Mouse (Mus musculus) embryonic facial prominence, embryonic 15.5 days (tissue): Measurements from ENCODE around the gene Ccm2l. TPM values are rescaled to one million over a fixed set of nuclear protein-coding genes. Genes with fewer than 3 reads are reported as not detected.

Experiments used
- ATAC-seq: fragments of 200-750 bp; cut with Nextera tagmentation; 2 replicates; pipeline ENCODE4 v1.8.0; 2017; ENCODE audit warnings: low read depth, moderate TSS enrichment; ENCODE audit not compliant: insufficient number of reproducible peaks, low FRiP score, low TSS enrichment
- H3K27ac ChIP-seq: fragments of 300-500 bp; sonication (generic); replicated peaks from 2 replicates; pipeline ENCODE4 v1.5.1; 2015; ENCODE audit warnings: mild to moderate bottlenecking, inconsistent platforms
- H3K27me3 ChIP-seq: fragments of 300-500 bp; sonication (generic); 2 replicates; pipeline ENCODE4 v1.6.1; 2015; ENCODE audit warnings: inconsistent platforms
- H3K36me3 ChIP-seq: fragments of 300-500 bp; sonication (generic); 2 replicates; pipeline ENCODE4 v1.6.1; 2015; ENCODE audit warnings: mild to moderate bottlenecking, inconsistent platforms
- H3K4me1 ChIP-seq: fragments of 300-500 bp; sonication (generic); 2 replicates; pipeline ENCODE4 v1.6.1; 2015; ENCODE audit warnings: inconsistent platforms
- H3K4me2 ChIP-seq: fragments of 300-500 bp; sonication (generic); replicated peaks from 2 replicates; pipeline ENCODE4 v1.6.1; 2015; ENCODE audit warnings: mild to moderate bottlenecking, inconsistent platforms
- H3K4me3 ChIP-seq: fragments of 300-500 bp; sonication (generic); replicated peaks from 2 replicates; pipeline ENCODE4 v1.5.1; 2015; ENCODE audit warnings: mild to moderate bottlenecking, inconsistent platforms
- H3K9ac ChIP-seq: fragments of 300-500 bp; sonication (generic); 2 replicates; pipeline ENCODE4 v1.6.1; 2015; ENCODE audit warnings: inconsistent platforms
- H3K9me3 ChIP-seq: fragments of 300-500 bp; sonication (generic); replicated peaks from 2 replicates; pipeline ENCODE4 v1.6.1; 2016; ENCODE audit warnings: inconsistent platforms
- WGBS: fragments of 180-500 bp; shearing (Covaris S2); methylation state at CpG from one replicate; pipeline ENCODE4 v1.1.7; 2015; 5-methylcytosine and 5-hydroxymethylcytosine counted together
- polyA plus RNA-seq: library from polyadenylated mRNA; unstranded; fragments of >200 nt; fragmentation: Nextera tagmentation; extraction: Ambion mirVana; gene quantifications from 2 replicates; pipeline ENCODE4 v1.2.1, GENCODE M21; 2015

The Ccm2l gene
- polyA plus RNA-seq, 1 experiment from 2014 or later: 3.0 TPM

DNA sequence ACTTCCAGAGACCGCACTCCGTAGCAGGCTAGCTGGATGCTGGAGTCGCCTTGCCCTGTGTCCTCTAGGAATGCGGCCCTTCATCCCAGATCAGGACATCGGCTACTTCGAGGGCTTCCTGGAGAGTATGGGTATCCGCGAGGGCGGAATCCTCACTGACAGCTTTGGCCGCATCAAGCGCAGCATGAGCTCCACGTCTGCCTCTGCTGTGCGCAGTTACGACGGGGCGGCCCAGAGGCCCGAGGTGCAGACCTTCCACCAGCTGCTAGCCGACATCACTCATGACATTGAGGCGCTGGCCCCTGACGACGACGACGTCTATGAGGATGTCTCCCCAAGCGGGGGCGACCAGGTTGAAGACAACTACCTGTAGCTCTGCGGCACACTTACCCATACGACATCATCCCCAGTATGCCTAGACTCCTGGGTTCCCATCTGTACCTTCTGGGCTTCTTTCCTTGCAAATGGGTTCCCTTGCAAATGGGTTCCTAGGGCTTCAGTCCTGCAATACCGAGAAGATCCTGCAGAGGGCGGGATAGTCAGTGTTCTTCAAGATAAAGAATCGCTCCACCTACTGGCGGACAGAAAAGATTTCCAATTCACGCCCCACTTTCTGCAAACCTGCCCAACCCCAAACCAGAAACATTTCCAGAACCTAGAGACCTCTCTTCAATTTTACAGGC is 15.2 kb downstream of the Ccm2l start:
- H3K9ac ChIP-seq: no peak overlapping the region
- no peak overlapping the region for H3K27ac ChIP-seq
- 33% methylated on average over 32 of the region's 32 CpGs for WGBS
- peaks cover 6% of the 10 kb centered on the region; the same call in 1 of the 2 replicates for H3K27me3 ChIP-seq
- no peaks in the 10 kb centered on the region for H3K36me3 ChIP-seq
- no peak overlapping the region for H3K4me2 ChIP-seq
- no peak for ATAC-seq
- no peak overlapping the region for H3K4me3 ChIP-seq
- H3K4me1 ChIP-seq: no peaks in the 10 kb centered on the region
- no peaks in the 10 kb centered on the region for H3K9me3 ChIP-seq

DNA sequence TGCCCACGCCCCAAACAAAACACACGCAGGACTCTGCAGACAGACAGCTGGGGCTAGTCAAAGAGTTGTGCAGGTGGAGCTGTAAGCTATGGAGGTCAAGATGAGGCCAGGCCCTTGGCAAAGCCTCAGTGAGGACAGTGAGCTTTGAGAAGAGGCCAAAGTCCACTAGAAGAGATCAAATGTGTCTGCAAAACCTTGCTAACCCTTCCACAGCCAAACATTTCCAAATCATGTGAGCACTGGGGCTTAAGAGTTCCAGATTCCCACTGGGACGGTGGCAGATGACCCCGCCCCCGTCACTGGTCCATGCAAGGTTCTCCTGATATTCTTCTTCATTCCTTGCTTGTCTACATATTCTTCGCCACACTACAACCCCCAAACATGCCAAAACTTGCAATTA is 16.1 kb downstream of the Ccm2l start:
- no peak overlapping the region for H3K4me2 ChIP-seq
- no peak overlapping the region for H3K4me3 ChIP-seq
- no peak for ATAC-seq
- 77% methylated on average over 6 of the region's 6 CpGs for WGBS
- H3K27me3 ChIP-seq: peaks cover 6% of the 10 kb centered on the region; the same call in 1 of the 2 replicates
- no peak overlapping the region for H3K9ac ChIP-seq
- H3K36me3 ChIP-seq: no peaks in the 10 kb centered on the region
- no peak overlapping the region for H3K27ac ChIP-seq
- H3K4me1 ChIP-seq: no peaks in the 10 kb centered on the region
- no peaks in the 10 kb centered on the region for H3K9me3 ChIP-seq

DNA sequence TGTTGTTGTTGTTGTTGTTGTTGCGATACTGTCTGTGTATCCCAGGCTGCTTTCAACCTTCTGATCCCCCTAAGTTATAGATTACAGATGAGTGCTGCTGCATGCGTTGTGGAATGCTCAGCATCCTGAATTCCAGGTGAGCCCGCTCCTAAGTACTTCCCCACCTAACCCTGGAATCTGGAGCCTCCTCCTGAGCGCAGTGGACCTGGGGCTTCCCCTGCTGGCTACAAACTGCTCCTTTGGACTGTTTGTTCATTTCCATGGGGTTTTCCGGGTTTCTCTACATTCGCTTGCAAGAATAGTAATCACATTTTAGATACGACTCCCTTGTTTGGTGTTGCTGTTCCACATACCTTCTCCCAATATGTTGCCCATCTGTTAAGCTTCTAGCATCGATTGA is 17.5 kb downstream of the Ccm2l start:
- H3K27me3 ChIP-seq: no peaks in the 10 kb centered on the region
- H3K9me3 ChIP-seq: no peaks in the 10 kb centered on the region
- no peak overlapping the region for H3K4me3 ChIP-seq
- no peak overlapping the region for H3K9ac ChIP-seq
- no peaks in the 10 kb centered on the region for H3K4me1 ChIP-seq
- no peak overlapping the region for H3K4me2 ChIP-seq
- no peak overlapping the region for H3K27ac ChIP-seq
- WGBS: 79% methylated on average over 8 of the region's 8 CpGs
- H3K36me3 ChIP-seq: no peaks in the 10 kb centered on the region
- ATAC-seq: no peak

GRCm38 (mm10) chr2:153083824-153084223 is 18.1 kb downstream of the Ccm2l start:
- Histone ChIP-seq H3K9ac (no peak overlapping the region), H3K4me2 (no peak overlapping the region), H3K4me1 (no peaks in the 10 kb centered on the region), H3K27me3 (no peaks in the 10 kb centered on the region), H3K9me3 (no peaks in the 10 kb centered on the region), H3K27ac (no peak overlapping the region; the same call in 1 of the 2 replicates), H3K36me3 (no peaks in the 10 kb centered on the region), H3K4me3 (no peak overlapping the region)
- WGBS: 74% methylated on average over 4 of the region's 4 CpGs
- ATAC-seq: no peak

DNA sequence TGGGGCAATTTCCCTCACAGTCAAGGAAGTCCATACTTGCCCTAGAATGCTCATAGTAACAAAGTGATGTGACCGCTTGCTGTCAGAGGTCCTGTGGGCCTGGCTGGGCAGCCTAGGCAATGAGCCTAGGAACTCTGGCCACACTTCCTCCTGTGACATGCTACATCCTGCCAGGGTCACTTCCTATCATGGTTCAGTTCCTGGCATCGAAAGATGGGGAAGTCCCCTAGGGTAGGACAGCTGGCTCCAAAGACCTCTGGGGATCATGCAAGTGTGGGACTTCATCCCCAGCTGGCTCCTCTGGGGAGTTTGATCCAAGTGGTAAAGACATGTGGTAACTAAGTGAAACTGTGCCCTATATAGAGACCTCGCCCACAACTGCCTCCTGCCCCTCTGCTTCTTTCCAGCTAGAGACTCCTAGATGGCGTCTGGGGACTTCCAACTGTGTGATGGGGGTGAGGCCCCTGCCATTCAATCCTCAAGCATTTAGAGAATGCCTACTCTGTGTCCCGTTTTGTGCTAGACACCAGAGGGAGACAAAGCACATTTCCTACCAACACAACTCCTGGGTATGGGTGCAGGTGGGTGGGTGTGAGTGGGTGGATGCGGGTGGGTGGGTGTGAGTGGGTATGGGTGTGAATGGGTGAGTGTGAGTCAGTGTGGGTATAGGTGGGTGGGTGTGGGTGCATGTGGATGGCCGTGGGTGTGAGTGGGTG is 18.7 kb downstream of the Ccm2l start:
- no peaks in the 10 kb centered on the region for H3K4me1 ChIP-seq
- no peak overlapping the region for H3K4me2 ChIP-seq
- no peaks in the 10 kb centered on the region for H3K36me3 ChIP-seq
- no peak overlapping the region for H3K9ac ChIP-seq
- no peak for ATAC-seq
- H3K27me3 ChIP-seq: no peaks in the 10 kb centered on the region
- H3K27ac ChIP-seq: no peak overlapping the region
- 60% methylated on average over 7 of the region's 7 CpGs for WGBS
- no peaks in the 10 kb centered on the region for H3K9me3 ChIP-seq
- H3K4me3 ChIP-seq: no peak overlapping the region

DNA sequence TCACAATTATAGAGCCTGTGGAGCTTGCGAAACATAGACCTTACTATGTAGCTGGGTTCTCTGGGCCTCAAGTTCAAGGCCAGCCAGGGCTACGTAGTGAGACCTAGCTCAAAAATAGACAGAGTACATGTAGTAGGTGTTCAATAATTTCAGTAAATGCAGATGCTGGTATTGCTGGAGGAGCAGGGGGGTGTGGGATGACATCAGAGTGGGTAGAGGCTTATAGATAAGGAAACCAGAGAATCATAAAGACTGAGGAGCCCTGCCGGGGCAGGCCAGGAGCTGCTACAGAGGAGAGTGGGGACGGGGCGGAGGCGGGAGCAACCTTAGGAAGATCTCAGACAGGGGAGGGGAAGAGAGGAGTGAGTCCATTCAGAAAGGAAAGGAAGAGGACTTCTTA is 19.8 kb downstream of the Ccm2l start:
- Histone ChIP-seq H3K27me3 (no peaks in the 10 kb centered on the region), H3K9ac (no peak overlapping the region), H3K4me1 (no peaks in the 10 kb centered on the region), H3K36me3 (no peaks in the 10 kb centered on the region), H3K4me3 (no peak overlapping the region), H3K27ac (no peak overlapping the region), H3K9me3 (no peaks in the 10 kb centered on the region), H3K4me2 (no peak overlapping the region)
- no peak for ATAC-seq
- 84% methylated on average over 6 of the region's 6 CpGs for WGBS

DNA sequence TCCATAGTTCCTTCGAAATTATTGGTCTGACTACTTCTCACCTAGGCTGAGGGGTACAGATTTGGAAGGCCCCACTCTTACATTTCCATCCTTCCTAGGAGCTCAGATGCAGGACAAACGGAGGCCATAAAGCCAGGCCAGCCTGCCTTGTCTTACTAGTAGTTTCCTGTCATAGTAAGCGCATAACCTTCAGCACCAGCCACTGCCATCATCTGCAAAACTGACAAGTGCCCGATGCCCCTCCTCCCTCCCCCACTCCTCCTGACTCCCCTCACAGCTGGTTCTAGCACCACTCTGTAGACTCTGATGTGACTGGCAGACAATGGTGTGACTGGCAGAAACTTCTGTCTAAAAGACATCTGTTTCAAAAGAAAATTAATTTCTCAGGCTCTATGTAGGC is 20.4 kb downstream of the Ccm2l start:
- H3K9ac ChIP-seq: no peak overlapping the region
- H3K9me3 ChIP-seq: no peaks in the 10 kb centered on the region
- H3K27ac ChIP-seq: no peak overlapping the region
- no peak overlapping the region for H3K4me3 ChIP-seq
- no peaks in the 10 kb centered on the region for H3K4me1 ChIP-seq
- ATAC-seq: no peak
- H3K4me2 ChIP-seq: no peak overlapping the region
- no peaks in the 10 kb centered on the region for H3K27me3 ChIP-seq
- no peaks in the 10 kb centered on the region for H3K36me3 ChIP-seq
- 78% methylated on average over 4 of the region's 4 CpGs for WGBS

DNA sequence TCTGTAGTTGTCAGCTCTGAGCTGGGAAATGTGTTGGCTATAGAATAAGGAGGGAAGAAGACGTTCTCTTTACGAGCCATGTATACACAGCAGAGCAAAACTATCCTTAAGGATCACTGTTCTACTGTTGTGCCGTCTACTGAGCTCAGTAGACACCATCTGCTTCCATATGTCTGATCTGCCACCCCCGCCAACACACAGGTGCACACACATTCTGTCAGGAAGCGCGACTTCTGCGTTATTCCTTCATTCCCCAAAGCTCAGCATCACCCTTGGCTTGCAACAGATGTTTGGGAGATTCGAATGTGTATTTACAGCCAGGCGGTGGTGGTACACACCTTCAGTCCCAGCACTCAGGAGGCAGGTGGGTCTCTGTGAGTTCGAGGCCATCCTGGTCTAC is 21.3 kb downstream of the Ccm2l start:
- H3K27me3 ChIP-seq: no peaks in the 10 kb centered on the region
- H3K4me1 ChIP-seq: no peaks in the 10 kb centered on the region
- H3K9me3 ChIP-seq: no peaks in the 10 kb centered on the region
- no peak overlapping the region for H3K4me2 ChIP-seq
- ATAC-seq: no peak
- H3K27ac ChIP-seq: no peak overlapping the region
- no peaks in the 10 kb centered on the region for H3K36me3 ChIP-seq
- WGBS: 88% methylated on average over 10 of the region's 10 CpGs
- no peak overlapping the region for H3K9ac ChIP-seq
- H3K4me3 ChIP-seq: no peak overlapping the region

DNA sequence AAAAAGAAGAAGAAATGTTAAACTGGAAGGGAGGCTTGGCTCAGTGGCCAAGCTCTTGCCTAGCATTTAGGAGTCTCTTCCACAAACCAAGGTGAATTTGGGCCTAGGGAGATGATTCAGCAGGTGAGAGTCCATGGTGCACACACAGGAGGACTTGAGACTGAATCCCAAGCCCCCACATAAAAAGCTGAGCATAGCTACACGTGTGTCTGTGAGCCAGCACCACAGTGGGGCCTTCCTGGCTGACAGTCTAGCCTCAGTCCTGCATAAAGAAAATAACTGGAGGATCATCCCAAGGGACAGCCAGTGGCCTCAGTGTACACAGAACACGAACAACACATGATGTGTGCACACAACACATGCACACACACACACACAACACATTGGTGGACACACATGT is 23.6 kb downstream of the Ccm2l start:
- no peak for ATAC-seq
- WGBS: 56% methylated on average over 2 of the region's 2 CpGs
- H3K9ac ChIP-seq: no peak overlapping the region
- H3K36me3 ChIP-seq: no peaks in the 10 kb centered on the region
- no peak overlapping the region for H3K4me2 ChIP-seq
- H3K27ac ChIP-seq: no peak overlapping the region
- H3K4me3 ChIP-seq: no peak overlapping the region
- H3K9me3 ChIP-seq: no peaks in the 10 kb centered on the region
- H3K4me1 ChIP-seq: no peaks in the 10 kb centered on the region
- H3K27me3 ChIP-seq: no peaks in the 10 kb centered on the region

GRCm38 (mm10) chr2:153090551-153091165 is 24.9 kb downstream of the Ccm2l start:
- no peaks in the 10 kb centered on the region for H3K27me3 ChIP-seq
- WGBS: 37% methylated on average over 10 of the region's 10 CpGs
- no peaks in the 10 kb centered on the region for H3K9me3 ChIP-seq
- ATAC-seq: peak; percentile 34; the same call in 1 of the 2 replicates
- H3K4me3 ChIP-seq: no peak overlapping the region
- H3K27ac ChIP-seq: no peak overlapping the region
- no peaks in the 10 kb centered on the region for H3K36me3 ChIP-seq
- H3K9ac ChIP-seq: no peak overlapping the region
- H3K4me2 ChIP-seq: no peak overlapping the region
- no peaks in the 10 kb centered on the region for H3K4me1 ChIP-seq

GRCm38 (mm10) chr2:153107046-153107766 is 41.5 kb downstream of the Ccm2l start:
- Histone ChIP-seq H3K27me3 (peaks cover 52% of the 10 kb centered on the region), H3K4me1 (peaks cover 20% of the 10 kb centered on the region), H3K9ac (no peak overlapping the region), H3K27ac (no peak overlapping the region), H3K9me3 (no peaks in the 10 kb centered on the region), H3K4me2 (peak overlapping the region; percentile 72), H3K36me3 (no peaks in the 10 kb centered on the region), H3K4me3 (peak overlapping the region; percentile 43)
- peak; percentile 69 for ATAC-seq
- WGBS: 30% methylated on average over 23 of the region's 23 CpGs
